Mouse (Mus musculus) effector memory CD4-positive, alpha-beta T cell, adult 5 months (primary cell): ENCODE measurements around the gene Shcbp1. TPM values are rescaled to one million over a fixed set of nuclear protein-coding genes. Genes with fewer than 3 reads are reported as not detected.

Experiments
- polyA plus RNA-seq: library from polyadenylated mRNA; unstranded; fragments of 100-300 nt; shearing (Covaris generic); gene quantifications from one replicate; pipeline ENCODE4 v1.2.1, GENCODE M21; 2017

The Shcbp1 gene
- polyA plus RNA-seq, result 2.6 TPM

GRCm38 (mm10) chr8:4779254-4780055 lies at the start of gene Shcbp1:
Shcbp1 (minus strand) TSS chr8:4779567.

Other genes with a start within 250 kb of the Shcbp1 start
- 16.6 TPM for gene Zfp958, start 166.4 kb downstream of the Shcbp1 start, polyA plus RNA-seq